Mouse (Mus musculus) heart, postnatal 4 days (tissue): ENCODE data around the gene Tcaf3. TPM values are rescaled to one million over a fixed set of nuclear protein-coding genes. Genes with fewer than 3 reads are reported as not detected.

Experiments used
- DNase-seq: peaks from one replicate; pipeline ENCODE4 v3.0.0; 2021
- total RNA-seq, 2 experiments: library from RNA; stranded (reverse); gene quantifications; 2 replicates each; pipeline ENCODE4 v1.2.3; 2021

Gene Tcaf3
- not detected for total RNA-seq

DNA sequence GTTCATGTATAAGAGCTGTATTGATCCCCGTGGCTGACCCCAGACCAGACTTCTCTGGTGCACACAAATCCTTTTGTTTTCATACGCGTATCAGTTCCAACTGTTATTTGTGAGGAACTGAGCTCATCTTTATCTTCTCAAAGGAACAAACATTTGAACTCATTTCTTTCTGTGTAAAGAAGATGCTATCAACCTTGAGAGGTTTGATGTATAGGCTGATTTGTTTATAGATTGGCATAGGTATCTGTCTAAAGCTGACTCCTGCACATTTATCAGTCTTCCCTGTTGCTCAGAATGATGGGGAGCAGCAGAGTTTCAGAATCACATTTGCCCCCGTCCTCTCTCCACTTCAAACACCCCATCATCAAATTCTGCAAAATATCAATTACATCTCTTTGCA lies at the start of gene Tcaf3:
Tcaf3 (minus strand) TSS at position 101 of the 400 bp plus-strand sequence.
- no peak for DNase-seq

- peak; percentile 90 for DNase-seq
Measured at GRCm38 (mm10) chr6:42644912-42645549, 47.5 kb upstream of the Tcaf3 start, which contains the start of gene Tcaf2. Tcaf2 (minus strand) TSS chr6:42645254.

GRCm38 (mm10) chr6:42634393-42634792 lies 36.9 kb upstream of the Tcaf3 start:
- no peak for DNase-seq

DNA sequence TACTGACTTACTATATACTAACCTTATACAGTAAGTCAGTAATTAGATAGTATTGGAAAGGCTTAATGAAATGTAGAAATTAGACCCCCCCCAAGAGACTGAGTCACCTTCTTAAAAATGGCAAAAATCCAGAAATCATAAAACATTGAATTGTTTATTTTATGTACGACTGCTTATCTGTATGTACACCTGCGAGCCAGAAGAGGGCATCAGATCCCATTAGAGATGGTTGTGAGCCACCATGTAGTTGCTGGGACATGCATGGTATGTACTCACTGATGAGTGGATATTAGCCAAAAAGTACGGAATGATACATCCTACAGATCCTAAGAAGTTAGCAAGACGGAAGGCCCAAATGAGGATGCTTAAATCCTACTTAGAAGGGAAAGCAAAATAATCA lies 33.9 kb upstream of the Tcaf3 start:
- no peak for DNase-seq

- DNase-seq, result no peak
Measured at GRCm38 (mm10) chr6:42616904-42617303, 19.4 kb upstream of the Tcaf3 start.

- DNase-seq, result no peak
Measured at GRCm38 (mm10) chr6:42612218-42612617, 14.7 kb upstream of the Tcaf3 start.

DNA sequence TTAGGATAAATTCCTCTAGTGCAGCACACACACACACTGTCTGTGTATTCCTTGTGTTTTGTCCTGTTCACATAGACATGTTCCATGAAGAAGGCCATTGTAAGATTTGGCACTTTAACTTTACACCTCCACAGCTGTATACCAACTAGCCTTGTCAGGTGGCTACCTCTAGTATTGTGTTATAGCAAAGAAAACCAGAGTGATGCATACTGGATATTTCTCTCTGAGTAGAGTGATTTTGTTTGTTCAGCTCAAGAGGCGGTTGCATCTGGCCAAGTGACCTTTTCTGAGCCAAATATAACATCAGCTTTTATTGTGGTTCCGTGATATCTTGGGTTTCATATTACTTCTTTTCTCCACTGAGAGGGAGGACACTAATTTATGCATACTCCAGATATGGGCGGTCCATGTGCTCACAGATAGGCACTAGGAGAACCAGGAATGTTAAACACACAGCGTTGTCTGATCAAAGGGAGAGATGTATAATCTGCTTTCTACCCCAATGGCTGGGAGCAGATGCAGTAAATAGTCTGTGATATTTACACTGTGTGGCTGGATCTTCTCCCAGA lies 13.5 kb upstream of the Tcaf3 start:
- DNase-seq, result no peak

GRCm38 (mm10) chr6:42593138-42593882 lies 4.2 kb downstream of the Tcaf3 start:
- DNase-seq, result no peak

GRCm38 (mm10) chr6:42586569-42586968 lies 10.9 kb downstream of the Tcaf3 start:
- no peak for DNase-seq

GRCm38 (mm10) chr6:42583488-42583872 lies 14.0 kb downstream of the Tcaf3 start:
- peak; percentile 79 for DNase-seq

DNA sequence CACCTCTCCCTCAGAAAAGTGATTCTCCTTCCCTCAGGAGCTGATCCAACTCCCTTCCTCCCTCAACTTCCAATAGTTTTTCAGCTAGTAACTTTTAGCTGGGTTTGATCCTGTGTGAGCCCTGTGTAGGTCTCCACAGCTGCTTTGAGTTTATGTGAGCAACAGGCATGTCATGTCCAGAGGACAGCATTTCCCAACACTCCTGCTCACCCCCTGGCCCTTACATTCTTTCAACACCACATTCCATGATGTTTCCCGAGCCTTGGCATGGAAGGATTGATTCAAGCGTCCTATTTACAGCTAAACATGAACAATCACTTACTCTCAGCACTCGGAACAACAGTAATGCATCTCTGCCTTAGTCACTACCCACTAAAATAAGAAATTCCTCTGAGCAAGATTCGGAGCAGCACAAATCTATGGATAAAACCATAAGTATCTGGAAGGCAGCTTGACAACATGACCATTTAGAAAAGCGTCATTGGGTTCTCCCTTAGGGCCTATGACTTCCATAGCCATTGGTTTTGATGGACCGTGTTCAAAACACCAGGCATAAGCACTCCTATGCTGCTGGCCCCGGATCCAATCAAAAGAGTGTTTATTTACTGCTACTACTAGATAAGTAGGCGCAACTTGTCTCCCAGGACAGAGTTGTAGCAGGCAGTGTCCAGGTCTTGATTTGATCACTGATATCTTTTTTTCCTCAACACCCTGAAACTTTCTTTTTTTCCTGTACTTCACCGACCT lies 14.6 kb downstream of the Tcaf3 start:
- no peak for DNase-seq

- DNase-seq, result no peak
Measured at GRCm38 (mm10) chr6:42578678-42579077, 18.8 kb downstream of the Tcaf3 start.

DNA sequence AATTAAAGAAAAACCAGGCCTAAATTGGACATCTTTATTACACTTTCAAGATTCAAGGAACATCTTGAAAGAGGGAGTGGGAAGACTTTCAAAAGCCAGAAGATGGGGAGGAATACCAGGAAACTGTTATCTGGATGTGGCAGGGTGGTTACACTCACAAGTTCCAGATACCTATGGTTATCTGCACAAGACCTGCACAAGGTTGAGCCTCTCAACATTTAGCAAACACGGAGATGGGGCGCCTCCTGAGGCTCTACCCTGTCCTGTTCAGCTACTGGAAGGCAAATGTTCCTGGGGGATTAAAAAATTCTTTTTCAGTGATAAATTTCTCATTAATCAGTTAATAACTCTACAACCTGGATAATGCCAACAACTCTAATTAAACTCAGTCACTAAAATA lies 20.1 kb downstream of the Tcaf3 start:
- DNase-seq, result no peak

DNA sequence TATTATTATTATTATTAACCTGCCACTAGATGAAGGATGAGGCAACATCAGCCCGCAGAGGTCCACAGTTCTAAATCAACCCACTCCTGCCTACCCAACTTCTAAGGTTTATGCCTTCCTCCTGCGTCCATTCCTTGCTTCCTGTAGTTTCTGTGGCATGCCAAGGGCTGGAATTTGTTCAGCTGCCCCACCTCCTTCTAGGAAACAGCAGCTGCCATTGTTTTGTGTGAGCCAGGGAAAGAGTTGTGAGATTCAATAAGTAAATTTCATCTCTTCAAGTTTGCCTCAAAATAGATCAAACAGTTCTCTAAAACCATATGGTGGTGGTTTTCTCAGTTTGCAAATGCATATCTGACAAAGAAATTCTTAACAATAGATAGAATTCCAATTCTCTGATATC lies 29.3 kb downstream of the Tcaf3 start:
- no peak for DNase-seq

- no peak for DNase-seq
Measured at GRCm38 (mm10) chr6:42566076-42566598, 31.4 kb downstream of the Tcaf3 start.

- DNase-seq, result no peak
Measured at GRCm38 (mm10) chr6:42562280-42562679, 35.2 kb downstream of the Tcaf3 start.

DNA sequence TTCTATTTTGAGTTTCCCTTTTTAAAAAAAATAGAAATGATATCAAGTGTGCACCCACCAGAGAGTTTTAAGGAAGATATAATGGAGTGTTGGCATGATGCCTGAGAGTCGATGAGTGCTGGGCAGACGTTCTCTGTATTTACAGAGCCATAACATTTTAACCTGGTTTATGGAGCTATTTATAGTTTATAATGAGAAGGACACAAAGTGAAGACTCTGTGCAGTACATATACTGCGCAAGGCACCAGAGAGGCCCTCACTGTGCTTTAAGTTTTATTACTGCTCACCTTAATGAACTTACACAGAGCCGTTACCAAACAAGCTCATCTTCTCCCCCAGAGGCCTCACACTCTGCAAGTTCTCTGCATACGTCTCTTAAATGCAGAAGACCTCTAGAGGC lies 36.6 kb downstream of the Tcaf3 start:
- DNase-seq, result no peak

DNA sequence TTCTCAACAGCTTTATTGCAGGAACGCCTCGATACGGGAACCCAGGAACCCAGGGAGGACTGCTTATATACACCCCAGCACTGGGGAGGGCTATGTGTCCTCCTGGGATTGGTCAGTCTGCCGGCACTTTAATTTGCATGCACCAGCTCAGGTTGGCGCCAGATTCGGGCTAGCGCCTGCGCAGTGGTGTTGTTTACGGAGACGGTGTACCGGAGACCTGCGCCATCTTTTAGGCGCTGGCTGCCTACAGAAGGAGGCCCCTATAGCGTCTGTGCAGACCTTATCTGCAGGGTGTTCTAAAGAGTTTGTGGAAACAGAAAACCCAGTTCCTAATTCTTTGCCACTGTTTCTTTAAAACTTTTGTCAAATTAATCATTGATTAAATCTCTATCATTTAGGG lies 38.9 kb downstream of the Tcaf3 start:
- DNase-seq, result no peak

- DNase-seq, result no peak
Measured at GRCm38 (mm10) chr6:42547461-42547860, 50.0 kb downstream of the Tcaf3 start, which contains the start of gene Olfr455. Olfr455 (minus strand) TSS chr6:42547587.

DNA sequence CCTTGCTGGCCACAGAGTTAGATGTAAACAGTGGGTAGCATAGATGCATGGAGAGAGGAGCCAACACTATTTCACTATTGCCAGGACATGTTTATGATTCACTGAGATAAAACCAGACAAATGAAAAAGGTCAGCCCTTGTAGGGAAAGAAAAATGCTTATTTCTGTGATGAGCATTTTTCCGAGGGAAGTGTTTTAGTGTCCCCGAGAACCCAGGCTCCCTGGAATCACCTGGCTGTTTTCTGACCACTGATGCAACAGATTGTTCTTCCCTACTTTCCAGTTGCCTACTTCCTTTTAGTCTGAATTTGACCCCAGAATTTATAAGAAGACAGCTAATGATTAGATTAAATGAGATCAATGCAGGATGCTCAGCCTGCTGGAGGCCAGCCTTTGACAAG lies 51.3 kb downstream of the Tcaf3 start:
- DNase-seq, result no peak

DNA sequence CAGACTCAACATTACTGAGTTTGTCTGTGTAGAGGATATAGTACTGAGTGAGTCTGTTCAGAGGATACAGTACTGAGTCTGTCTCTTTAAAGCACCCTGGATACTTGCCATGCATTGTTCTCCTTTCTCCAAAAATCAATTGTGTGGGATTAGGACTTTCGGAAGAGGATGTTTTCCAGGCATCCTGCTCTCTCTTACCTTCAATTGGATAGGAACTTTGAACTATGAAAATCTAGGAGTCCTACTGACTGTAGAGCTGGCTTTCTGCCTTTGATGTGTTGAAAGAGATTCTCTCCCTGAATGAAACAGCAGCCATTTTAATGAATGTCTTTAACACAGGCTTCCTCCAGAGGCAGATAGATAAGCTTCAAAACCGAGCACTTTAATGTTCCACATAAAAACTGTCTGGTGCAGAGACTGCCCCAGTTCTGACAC lies 52.0 kb downstream of the Tcaf3 start:
- no peak for DNase-seq

GRCm38 (mm10) chr6:42544846-42545245 lies 52.6 kb downstream of the Tcaf3 start:
- no peak for DNase-seq
